Mouse (Mus musculus): ENCODE measurements around the gene Lrrn4cl. TPM values are rescaled to one million over a fixed set of nuclear protein-coding genes. Genes with fewer than 3 reads are reported as not detected.

Lrrn4cl gene
- total and polyA plus RNA-seq, 2 experiments from 2014 or later, result 2.1 to 2.7 TPM

- Histone ChIP-seq H3K9ac (replicated peaks; ENCODE audit: low read length, poor library complexity, severe bottlenecking) (0 out of 2 replicates have a peak overlapping the region, but pooled peaks have one; percentile 13), H3K27ac (ENCODE audit: low read depth, low read length) (no peak overlapping the region), H3K4me1 (ENCODE audit: insufficient read depth, low read length) (peaks cover 10% of the 10 kb centered on the region), H3K9me3 (ENCODE audit: low read length) (no peaks in the 10 kb centered on the region), H3K4me2 (ENCODE audit: low read depth, low read length, poor library complexity, severe bottlenecking) (no peak overlapping the region; the same call in 1 of the 2 replicates), H3K4me3 (ENCODE audit: low read depth, low read length) (no peak overlapping the region), H3K36me3 (ENCODE audit: insufficient read depth, low read length) (peaks cover 11% of the 10 kb centered on the region), H3K27me3 (ENCODE audit: insufficient read depth, low read length) (no peaks in the 10 kb centered on the region)
- peak; percentile 50 for DNase-seq (ENCODE audit: low spot score)
- TF ChIP-seq CTCF (IDR thresholded peaks at IDR 0.05), result peak; percentile 61
- no peak for ATAC-seq (ENCODE audit: low FRiP score)
- WGBS, result 68% methylated on average over 11 of the region's 11 CpGs
These were observed 34.8 kb upstream of the Lrrn4cl start for GRCm38 (mm10) chr19:8815812-8816211.

GRCm38 (mm10) chr19:8817001-8817400 is 33.6 kb upstream of the Lrrn4cl start:
- Histone ChIP-seq H3K4me1 (ENCODE audit: insufficient read depth, low read length) (peaks cover 14% of the 10 kb centered on the region), H3K4me3 (ENCODE audit: low read depth, low read length) (peak overlapping the region; percentile 12; the same call in 1 of the 2 replicates), H3K36me3 (ENCODE audit: insufficient read depth, low read length) (peaks cover 6% of the 10 kb centered on the region), H3K9me3 (ENCODE audit: low read length) (no peaks in the 10 kb centered on the region), H3K4me2 (ENCODE audit: low read depth, low read length, poor library complexity, severe bottlenecking) (peak overlapping the region; percentile 5; the same call in 1 of the 2 replicates), H3K27me3 (ENCODE audit: insufficient read depth, low read length) (no peaks in the 10 kb centered on the region), H3K27ac (ENCODE audit: low read depth, low read length) (no peak overlapping the region), H3K9ac (replicated peaks; ENCODE audit: low read length, poor library complexity, severe bottlenecking) (0 out of 2 replicates have a peak overlapping the region, but pooled peaks have one; percentile 24)
- DNase-seq (ENCODE audit: low spot score) (no peak), ATAC-seq (ENCODE audit: low FRiP score) (no peak)
- 34% methylated on average over 3 of the region's 3 CpGs for WGBS
- TF ChIP-seq CTCF (IDR thresholded peaks at IDR 0.05), result no peak

GRCm38 (mm10) chr19:8818301-8818798 is 32.2 kb upstream of the Lrrn4cl start:
- no peak for TF ChIP-seq CTCF (IDR thresholded peaks at IDR 0.05)
- peak overlapping the region; percentile 97 for H3K4me3 ChIP-seq (ENCODE audit: low read depth, low read length)
- no peaks in the 10 kb centered on the region for H3K9me3 ChIP-seq (ENCODE audit: low read length)
- peak overlapping the region; percentile 58 for H3K9ac ChIP-seq (replicated peaks; ENCODE audit: low read length, poor library complexity, severe bottlenecking)
- DNase-seq (ENCODE audit: low spot score) (no peak), ATAC-seq (ENCODE audit: low FRiP score) (no peak)
- H3K27ac ChIP-seq (ENCODE audit: low read depth, low read length), result peak overlapping the region; percentile 77
- peaks cover 21% of the 10 kb centered on the region for H3K4me1 ChIP-seq (ENCODE audit: insufficient read depth, low read length)
- no peaks in the 10 kb centered on the region for H3K27me3 ChIP-seq (ENCODE audit: insufficient read depth, low read length)
- 24% methylated on average over 14 of the region's 14 CpGs for WGBS
- H3K36me3 ChIP-seq (ENCODE audit: insufficient read depth, low read length), result peaks cover 7% of the 10 kb centered on the region
- peak overlapping the region; percentile 84 for H3K4me2 ChIP-seq (ENCODE audit: low read depth, low read length, poor library complexity, severe bottlenecking)

- peak within 1 kb of the TSS; percentile 98 for H3K9ac ChIP-seq (replicated peaks; ENCODE audit: low read length, poor library complexity, severe bottlenecking)
- no peaks in the 10 kb centered on the region for H3K27me3 ChIP-seq (ENCODE audit: insufficient read depth, low read length)
- DNase-seq (ENCODE audit: low spot score) (peak; percentile 99), ATAC-seq (ENCODE audit: low FRiP score) (peak; percentile 93)
- peak within 1 kb of the TSS; percentile 97 for H3K4me3 ChIP-seq (ENCODE audit: low read depth, low read length)
- under 1% methylated on average over 33 of the region's 33 CpGs for WGBS
- peaks cover 13% of the 10 kb centered on the region for H3K36me3 ChIP-seq (ENCODE audit: insufficient read depth, low read length)
- H3K4me2 ChIP-seq (ENCODE audit: low read depth, low read length, poor library complexity, severe bottlenecking), result peak within 1 kb of the TSS; percentile 89
- H3K4me1 ChIP-seq (ENCODE audit: insufficient read depth, low read length), result peaks cover 21% of the 10 kb centered on the region
- no peaks in the 10 kb centered on the region for H3K9me3 ChIP-seq (ENCODE audit: low read length)
- peak within 1 kb of the TSS; percentile 98 for H3K27ac ChIP-seq (ENCODE audit: low read depth, low read length)
- no peak for TF ChIP-seq CTCF (IDR thresholded peaks at IDR 0.05)
These were observed 31.6 kb upstream of the Lrrn4cl start, which contains the start of gene Ttc9c for GRCm38 (mm10) chr19:8818801-8819595. Ttc9c (minus strand) TSS chr19:8819333.

GRCm38 (mm10) chr19:8819596-8820423 is 30.8 kb upstream of the Lrrn4cl start, which contains the start of gene Hnrnpul2:
Hnrnpul2 (plus strand) TSS chr19:8820010.
- DNase-seq (ENCODE audit: low spot score) (peak; percentile 100), ATAC-seq (ENCODE audit: low FRiP score) (peak; percentile 96)
- Histone ChIP-seq H3K9ac (replicated peaks; ENCODE audit: low read length, poor library complexity, severe bottlenecking) (peak within 1 kb of the TSS; percentile 98), H3K4me1 (ENCODE audit: insufficient read depth, low read length) (peaks cover 21% of the 10 kb centered on the region), H3K27me3 (ENCODE audit: insufficient read depth, low read length) (no peaks in the 10 kb centered on the region), H3K4me3 (ENCODE audit: low read depth, low read length) (peak within 1 kb of the TSS; percentile 97), H3K4me2 (ENCODE audit: low read depth, low read length, poor library complexity, severe bottlenecking) (peak within 1 kb of the TSS; percentile 89), H3K36me3 (ENCODE audit: insufficient read depth, low read length) (peaks cover 15% of the 10 kb centered on the region), H3K27ac (ENCODE audit: low read depth, low read length) (peak within 1 kb of the TSS; percentile 98), H3K9me3 (ENCODE audit: low read length) (no peaks in the 10 kb centered on the region)
- TF ChIP-seq CTCF (IDR thresholded peaks at IDR 0.05), result 0 out of 2 replicates have a peak, but pooled peaks have one; percentile 6
- WGBS, result under 1% methylated on average over 79 of the region's 83 CpGs

All from midbrain, postnatal 0 days (tissue).